Mouse (Mus musculus) bone marrow macrophage, adult 2 months (primary cell): Measurements from ENCODE around the gene Cbwd1.

ENCODE experiments used
- CTCF ChIP-seq: IDR thresholded peaks from 2 replicates; pipeline ENCODE4 v1.5.1; 2012; ENCODE audit warnings: low read depth, mild to moderate bottlenecking, low read length, moderate library complexity
- POLR2A ChIP-seq: IDR thresholded peaks from 2 replicates; pipeline ENCODE4 v1.6.1; 2012; ENCODE audit warnings: mild to moderate bottlenecking, low read depth, low read length, borderline replicate concordance

GRCm38 (mm10) chr19:25006686-25007085 lies 45.3 kb upstream of the Cbwd1 start:
- TF ChIP-seq POLR2A (no peak), CTCF (no peak)
